Mouse (Mus musculus): ENCODE results near the gene Zfp3.

- TF ChIP-seq CTCF (conservative IDR thresholded peaks at IDR 0.05; ENCODE audit: insufficient read depth, insufficient read length, low read depth, low read length) (no peak), POLR2A (IDR thresholded peaks at IDR 0.05; ENCODE audit: low read depth, low read length) (no peak)
Observed at GRCm38 (mm10) chr11:70724706-70725105, 39.3 kb upstream of the Zfp3 start.
